Mouse (Mus musculus): Measurements from ENCODE around the gene Tmem117. TPM values are rescaled to one million over a fixed set of nuclear protein-coding genes. Genes with fewer than 3 reads are reported as not detected.

Tmem117 gene
- polyA plus RNA-seq, 2 experiments from 2014 or later = 0.49 TPM; not detected in 1

DNA sequence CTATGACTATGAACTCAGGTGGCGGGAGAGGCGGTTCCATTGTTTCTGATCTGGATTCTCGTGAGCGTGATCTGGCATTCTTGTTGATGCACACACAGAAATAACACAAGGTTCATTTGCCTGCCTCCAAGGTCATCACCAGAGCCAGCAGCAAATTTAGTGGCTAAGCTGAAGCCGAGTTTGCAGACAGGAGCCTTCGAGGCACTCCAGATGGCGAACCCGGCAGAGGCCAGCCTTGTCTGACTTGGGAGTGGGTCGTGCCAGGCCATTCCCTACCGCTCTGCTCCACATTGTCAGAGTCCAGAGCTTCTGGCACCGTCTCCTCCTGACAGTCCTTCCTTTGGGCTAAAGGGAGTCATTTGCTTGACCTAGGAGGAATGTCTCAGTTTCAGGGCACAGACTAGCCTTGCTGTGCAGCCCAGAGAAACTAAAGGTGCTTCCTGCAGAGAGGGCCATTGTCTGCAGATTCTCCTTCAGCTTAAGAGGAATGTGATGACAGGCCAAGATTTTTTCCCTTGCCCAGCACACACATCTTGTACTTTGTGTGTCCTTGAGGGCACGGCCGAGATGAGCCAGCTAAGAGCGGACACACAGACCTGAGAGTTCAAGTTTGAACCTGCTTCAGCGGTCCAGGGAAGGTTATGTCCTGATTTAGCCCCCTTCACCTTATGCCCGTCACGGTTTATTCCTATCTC lies 20.2 kb downstream of the Tmem117 start:
- ATAC-seq = no peak

GRCm38 (mm10) chr15:94649766-94650120 lies 20.7 kb downstream of the Tmem117 start:
- ATAC-seq = no peak

DNA sequence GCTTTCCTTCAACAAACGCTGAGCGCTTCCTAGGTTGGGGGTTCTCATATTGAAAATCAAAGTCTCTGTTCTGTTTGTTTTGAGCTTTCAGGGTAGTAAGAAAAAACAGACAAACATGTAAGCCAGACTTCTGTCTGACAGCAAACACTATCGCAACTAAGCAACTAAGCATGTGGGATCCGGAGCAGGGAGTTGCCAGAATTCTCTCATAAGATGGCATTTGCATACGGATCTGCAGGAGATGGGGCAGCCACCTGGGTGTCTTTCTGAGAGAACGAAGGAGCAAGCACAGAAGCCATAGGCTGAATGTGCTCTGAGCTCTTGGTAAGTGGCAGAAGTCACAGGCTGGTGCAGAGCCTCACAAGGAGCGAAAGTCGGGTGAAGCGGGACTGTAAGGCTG lies 22.3 kb downstream of the Tmem117 start:
- ATAC-seq = no peak

- no peak for ATAC-seq
Measured at GRCm38 (mm10) chr15:94651969-94652842, 23.2 kb downstream of the Tmem117 start.

DNA sequence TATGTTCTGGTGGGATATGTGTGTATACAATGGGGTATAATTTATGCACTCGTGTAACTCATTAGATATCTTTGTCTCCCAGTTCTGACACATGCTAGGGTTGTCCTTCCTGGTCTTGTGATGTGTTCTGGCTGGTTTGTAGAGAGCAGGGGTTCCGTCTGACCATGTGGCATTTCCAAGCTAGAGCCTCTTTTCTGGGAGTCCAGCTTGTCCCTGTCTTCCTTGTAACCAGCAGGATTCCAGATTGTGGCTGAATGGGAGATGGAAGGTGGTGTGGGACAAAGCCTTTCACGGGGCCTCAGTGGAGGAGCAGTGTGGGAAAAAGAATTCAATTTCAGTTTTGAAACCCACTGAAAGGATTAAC lies 23.8 kb downstream of the Tmem117 start:
- ATAC-seq = no peak

DNA sequence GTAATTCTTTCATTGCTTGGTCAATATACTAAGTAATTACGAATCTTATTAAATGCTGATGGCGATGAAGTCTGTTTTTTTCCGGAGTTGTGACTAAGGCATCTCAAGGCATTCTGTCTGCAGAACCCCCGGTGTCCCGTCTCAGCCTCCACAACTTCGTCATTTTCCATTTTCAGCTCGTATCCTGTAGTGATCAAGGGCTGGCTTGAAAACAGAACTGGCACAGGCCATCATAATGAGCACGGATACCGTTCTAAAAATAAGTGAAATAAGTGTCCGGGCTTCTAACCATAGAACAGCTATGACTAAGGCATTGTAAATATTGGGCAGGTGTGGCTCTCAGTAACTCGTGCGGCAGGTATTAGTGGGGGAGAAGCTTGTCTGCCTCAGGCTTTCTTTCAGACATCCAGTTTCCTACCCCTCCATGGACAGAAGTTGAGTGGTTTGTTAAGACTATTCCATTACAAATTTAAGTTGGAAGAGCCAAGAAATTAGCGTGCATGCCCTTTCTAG lies 26.8 kb downstream of the Tmem117 start:
- ATAC-seq = no peak

DNA sequence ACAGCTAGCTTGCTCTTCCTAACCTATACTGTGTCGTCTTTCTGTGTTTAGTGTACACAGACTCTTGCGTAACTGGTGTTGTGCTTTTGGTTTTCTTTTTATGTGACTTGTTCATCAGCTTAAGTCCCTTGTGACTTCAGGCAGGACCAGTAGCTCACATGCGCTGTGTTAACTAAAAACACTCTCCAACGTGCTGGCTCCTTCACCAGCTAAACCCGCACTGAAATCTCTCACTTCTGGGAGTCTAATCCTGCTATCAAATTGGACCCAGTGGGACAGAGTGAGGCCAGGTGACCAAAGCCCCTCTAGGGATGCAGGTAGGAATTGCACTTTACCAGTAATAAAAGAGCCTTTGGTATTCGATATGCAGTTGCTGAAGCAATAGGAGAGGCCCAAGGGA lies 28.9 kb downstream of the Tmem117 start:
- ATAC-seq = no peak

DNA sequence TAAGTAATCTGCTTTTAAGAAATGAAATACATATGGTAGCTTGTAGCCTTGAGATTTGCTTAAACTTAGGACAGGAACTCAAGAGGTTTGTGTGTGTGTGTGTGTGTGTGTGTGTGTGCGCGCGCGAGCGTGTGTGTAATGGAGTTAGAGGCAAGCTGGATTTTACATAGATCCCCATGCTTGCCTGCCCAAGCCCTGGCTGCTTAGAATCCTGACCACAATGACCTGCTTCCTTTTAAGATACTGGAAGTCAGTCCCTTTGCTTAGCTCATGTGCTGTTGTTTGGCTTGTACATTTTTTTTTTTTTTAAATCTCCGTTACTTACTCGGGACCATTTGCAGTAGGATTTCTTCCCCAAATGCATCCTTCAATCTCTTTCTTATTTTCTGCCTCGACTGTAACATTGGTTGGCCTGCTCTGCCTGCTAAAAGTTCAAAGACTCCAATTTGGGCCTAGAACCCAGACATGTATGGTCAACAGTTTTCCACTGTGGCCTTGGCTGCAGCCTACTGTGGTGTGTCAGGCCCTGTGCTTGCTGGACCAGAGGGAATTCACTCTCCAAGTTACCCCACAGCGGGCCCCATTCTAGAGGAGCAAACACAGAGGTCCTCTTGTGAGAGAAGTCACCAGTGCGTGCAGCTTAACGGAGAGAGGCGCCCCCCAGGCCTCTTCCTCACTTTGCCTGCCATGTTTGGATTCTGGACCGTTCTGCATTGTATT lies 29.5 kb downstream of the Tmem117 start:
- ATAC-seq = no peak

DNA sequence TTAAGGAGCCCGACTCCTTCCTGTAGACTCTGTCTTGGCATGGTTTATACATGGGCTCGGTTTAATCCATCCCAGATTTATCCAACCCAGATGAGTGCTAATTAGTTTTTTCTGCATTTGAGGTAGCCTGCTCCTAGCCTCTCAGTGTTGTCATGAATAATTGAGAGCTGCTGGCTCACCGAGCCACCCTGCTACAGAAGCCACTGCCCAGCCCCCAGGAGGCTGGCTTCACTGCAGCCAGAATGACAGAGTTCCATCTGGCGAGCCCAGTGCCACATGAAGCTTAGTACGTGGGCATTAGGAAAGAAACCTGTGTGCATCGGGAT lies 30.0 kb downstream of the Tmem117 start:
- no peak for ATAC-seq

DNA sequence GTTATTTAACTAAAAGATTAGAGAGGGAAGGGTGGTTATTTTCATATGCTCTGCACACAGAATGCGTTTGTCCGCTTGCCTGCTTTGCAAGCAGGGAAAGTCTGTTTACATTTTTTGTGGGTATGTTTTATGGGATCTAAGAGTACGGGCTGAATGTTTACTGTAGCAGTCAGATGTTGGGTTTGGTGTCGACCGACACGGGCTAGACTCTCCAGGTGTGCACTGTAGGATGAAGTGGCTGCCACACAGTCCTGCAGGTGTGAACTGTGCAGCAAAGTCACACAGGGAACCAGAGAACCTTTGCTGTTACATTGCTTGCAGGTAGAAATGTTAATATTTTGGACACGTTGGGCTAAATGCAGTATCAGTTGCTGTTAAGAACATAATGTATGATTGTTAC lies 31.9 kb downstream of the Tmem117 start:
- no peak for ATAC-seq

GRCm38 (mm10) chr15:94661398-94661797 lies 32.4 kb downstream of the Tmem117 start:
- ATAC-seq = peak; percentile 46

DNA sequence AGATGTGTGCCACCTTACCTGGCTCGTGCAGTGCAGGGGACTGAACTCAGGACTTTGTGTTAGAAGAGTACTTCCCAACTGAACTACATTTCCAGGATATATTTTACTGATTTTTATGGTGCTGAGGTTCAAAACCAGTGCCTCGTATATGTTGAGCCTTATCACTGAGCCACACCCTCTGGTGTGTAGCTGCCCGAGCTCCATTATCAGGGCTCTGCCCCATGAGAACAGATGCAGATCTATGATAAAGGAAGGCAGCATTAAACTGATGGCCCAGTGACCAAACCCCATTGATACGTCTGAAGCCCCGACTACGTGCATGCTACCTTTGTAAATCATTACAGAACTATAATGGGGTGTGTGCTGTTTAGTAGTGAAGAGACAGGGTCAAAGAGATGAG lies 35.6 kb downstream of the Tmem117 start:
- no peak for ATAC-seq

DNA sequence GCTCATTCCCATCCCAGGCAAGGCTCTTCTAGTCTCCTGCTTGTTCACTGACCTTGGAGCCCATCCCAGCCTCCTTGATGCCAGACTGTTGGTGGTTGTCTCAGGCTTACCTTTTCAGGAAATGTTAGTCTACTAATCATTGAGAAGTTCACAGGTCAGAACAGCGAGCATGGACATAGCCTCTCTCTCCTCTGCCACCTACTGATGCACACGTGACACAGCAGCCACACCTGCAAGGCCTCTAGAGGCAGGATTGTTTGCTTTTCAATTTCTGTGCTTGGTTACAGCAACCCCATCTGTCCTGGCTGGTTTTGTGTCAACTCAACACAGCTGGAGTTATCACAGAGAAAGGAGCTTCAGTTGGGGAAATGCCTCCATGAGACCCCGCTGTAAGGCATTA lies 52.1 kb downstream of the Tmem117 start:
- no peak for ATAC-seq

DNA sequence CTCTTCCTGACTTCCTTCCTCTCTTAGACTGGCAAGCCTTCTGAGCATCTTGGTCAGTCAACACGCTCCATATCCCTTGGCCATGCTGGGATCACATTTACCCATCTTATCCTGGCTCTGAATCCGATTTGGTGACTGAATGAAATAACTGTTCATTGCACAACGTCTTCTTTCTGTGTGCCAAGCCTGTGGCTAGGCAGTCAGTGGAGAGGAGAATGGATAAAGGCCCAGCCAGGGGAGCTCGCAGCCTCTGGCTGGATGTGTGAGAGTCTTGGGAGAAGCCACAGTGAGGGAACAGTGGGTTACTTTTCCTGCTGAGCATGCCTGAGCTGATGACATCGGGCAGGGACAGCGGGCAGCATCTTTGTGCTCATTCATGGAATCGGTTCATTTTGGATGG lies 55.2 kb downstream of the Tmem117 start:
- no peak for ATAC-seq

DNA sequence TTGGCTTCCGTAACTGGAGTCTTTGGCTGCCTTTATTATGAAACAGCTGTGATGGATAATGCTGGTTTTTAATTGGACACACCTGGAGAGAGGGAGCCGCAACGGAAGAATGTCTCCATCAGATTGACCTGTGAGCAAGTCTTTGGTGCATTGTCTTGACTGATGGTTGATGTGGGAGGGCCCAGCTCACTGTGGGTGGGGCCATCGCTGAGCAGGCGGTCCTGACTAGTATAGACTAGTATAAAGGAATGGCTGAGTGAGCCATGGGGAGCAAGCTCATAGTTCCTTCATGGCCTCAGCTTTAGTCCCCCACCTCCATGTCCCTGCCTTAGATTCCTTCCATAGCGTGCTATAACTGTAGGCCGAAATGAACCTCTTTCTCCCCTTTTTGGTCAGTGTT lies 58.1 kb downstream of the Tmem117 start:
- ATAC-seq = no peak

- no peak for ATAC-seq
Measured at GRCm38 (mm10) chr15:94687629-94688028, 58.6 kb downstream of the Tmem117 start.

GRCm38 (mm10) chr15:94689195-94689883 lies 60.3 kb downstream of the Tmem117 start:
- no peak for ATAC-seq

DNA sequence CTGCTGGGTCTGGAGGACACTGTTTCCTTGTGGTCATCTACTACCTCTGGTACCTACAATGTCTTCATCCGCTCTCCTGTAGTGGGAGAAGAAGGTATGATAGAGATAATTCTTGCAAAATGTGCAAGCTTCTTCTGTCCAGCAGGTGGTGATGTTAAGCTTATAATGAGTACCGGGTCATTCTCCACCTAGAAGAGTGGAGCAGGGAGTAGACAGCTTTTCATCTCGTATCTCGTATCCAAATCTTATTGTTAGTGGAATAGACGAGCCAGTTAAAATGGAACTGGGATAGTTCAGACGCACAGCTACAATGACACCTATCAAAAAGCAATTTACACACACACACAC lies 60.8 kb downstream of the Tmem117 start:
- no peak for ATAC-seq

DNA sequence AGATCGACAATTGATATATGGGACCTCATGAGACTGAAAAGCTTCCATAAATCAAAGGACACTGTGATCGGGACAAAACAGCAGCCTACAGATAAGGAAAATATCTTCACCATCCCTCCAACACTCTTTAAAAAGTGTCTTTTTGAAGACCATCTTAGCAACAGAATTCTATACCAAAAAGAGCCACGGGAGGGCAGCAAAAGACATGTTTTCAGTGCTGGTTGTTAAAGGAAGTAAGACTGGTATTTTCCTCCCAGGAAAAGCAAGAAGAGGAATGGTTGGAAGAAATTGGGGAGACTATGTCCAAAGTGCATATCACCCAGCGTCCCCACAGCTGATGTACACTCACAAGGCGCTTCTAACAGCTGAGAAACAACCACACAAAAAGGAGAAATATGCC lies 93.7 kb downstream of the Tmem117 start:
- no peak for ATAC-seq

GRCm38 (mm10) chr15:94732104-94732503 lies 103.1 kb downstream of the Tmem117 start:
- no peak for ATAC-seq

DNA sequence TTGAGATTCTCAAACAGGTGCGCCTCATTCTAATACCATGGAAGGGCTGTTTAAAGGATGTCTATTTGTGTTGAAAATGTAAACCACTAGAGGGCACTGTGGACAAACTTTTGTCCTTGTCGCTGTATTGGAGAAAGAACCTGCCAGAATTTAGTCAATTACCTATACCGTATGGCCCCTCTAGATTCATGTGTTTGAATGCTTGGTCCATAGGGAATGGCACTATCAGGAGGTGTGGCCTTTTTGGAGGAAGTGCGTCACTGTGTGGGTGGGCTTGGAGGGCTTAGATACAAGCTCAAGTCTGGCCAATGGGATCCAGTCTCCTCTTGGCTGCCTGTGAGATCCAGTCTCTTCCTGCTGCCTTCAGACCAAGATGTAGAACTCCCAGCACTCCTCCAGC lies 140.2 kb downstream of the Tmem117 start:
- ATAC-seq = no peak

GRCm38 (mm10) chr15:94770832-94771578 lies 142.0 kb downstream of the Tmem117 start:
- ATAC-seq = no peak

Measured in activated CD4-positive, CD25-positive, alpha-beta regulatory T cell, adult 4 months (primary cell).